Mouse (Mus musculus) kidney, postnatal 25 days (tissue): ENCODE results near the gene Cpa4.
A peak's percentile ranks its signal among the peaks of the same experiment; 100 is the strongest.

Experiments used
- DNase-seq, 2 experiments: peaks; one replicate each; pipeline ENCODE4 v3.0.0; 2021; ENCODE audit warnings: mixed read lengths in 2 of 2

The Cpa4 gene

DNA sequence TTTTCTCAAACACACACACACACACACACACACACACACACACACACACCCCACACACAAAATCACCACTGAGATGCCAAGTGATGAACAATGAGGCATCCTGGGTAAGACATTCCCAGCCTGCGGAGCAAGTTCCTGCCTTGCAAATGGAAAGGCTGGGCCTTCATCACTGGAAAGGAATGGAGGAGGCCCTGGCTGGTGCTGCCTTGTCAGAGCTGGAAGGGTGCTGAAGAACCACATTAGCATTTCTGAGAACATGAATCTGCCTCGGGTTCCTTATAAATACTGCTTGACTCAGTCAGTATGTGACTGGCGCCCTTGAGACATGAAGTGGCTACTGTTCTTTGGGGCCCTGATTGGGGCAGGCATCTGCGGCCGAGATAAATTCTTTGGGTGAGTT lies at the start of gene Cpa4:
Cpa4 (plus strand) TSS at position 301 of the 400 bp plus-strand sequence.
- no peak for DNase-seq

- no peak for DNase-seq
Measured at GRCm38 (mm10) chr6:30520400-30520799, 47.8 kb upstream of the Cpa4 start.

- DNase-seq, result peak; percentile 18 to 51
Measured at GRCm38 (mm10) chr6:30525456-30526332, 42.5 kb upstream of the Cpa4 start.

- peak; percentile 56 to 74 for DNase-seq
Measured at GRCm38 (mm10) chr6:30526586-30527515, 41.3 kb upstream of the Cpa4 start.

DNA sequence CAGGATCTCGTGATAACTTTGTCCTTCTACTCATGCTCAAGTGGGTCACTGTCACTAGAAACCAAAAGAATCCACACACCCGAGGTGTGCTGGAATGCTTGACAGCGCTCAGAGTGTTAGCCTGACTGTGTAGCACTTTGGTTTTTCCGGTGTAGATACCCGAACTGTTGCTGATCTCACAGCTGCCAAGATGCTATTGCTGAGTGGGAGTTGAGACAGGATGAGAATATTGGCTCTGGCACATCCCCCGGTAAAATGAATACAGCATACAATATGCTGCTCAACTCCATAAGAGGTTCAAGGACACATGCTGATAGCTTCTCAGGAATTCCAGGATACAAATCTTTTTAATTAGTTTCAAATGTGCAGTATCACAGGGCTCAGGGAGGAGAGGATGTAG lies 39.4 kb upstream of the Cpa4 start:
- no peak for DNase-seq

DNA sequence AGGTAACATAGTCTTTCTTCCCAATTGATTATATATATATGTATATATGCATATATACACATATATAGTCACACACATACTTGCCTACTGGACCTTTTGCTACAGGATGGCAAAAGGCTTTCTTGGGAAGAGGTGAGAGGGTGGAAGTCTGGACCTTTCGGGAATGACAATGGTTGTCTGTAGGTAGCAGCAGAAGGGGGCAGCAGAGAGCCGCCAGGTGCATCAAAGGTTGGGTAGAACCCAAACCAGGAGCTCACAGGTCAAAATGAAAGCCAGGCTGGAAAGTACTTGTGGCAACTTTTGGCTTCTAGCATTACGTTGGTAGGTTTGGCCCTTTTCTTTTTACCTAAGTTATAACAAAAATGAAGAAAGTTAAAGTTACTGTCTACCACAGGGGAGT lies 32.8 kb upstream of the Cpa4 start:
- DNase-seq, result peak; percentile 52 to 75

DNA sequence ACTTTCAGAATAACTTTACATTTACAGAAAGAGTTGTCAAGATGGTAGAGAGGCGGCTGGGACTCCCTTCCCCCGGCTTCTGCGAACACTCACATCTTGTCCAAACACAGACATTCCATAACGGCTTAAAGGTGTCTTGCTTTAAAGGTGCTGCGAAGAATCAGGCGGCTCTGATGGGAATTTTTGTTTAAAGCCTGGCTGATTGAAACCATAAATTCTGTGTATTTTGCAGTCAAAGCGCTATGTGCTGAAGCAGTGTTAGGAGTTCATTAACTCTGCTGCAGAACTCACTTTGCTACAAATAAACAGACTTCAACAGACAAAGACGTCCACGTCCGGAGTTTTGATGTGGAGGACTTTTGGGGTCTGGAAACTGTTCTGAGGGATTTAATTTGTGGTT lies 29.9 kb upstream of the Cpa4 start:
- DNase-seq, result no peak

GRCm38 (mm10) chr6:30538800-30539199 lies 29.4 kb upstream of the Cpa4 start:
- no peak for DNase-seq

DNA sequence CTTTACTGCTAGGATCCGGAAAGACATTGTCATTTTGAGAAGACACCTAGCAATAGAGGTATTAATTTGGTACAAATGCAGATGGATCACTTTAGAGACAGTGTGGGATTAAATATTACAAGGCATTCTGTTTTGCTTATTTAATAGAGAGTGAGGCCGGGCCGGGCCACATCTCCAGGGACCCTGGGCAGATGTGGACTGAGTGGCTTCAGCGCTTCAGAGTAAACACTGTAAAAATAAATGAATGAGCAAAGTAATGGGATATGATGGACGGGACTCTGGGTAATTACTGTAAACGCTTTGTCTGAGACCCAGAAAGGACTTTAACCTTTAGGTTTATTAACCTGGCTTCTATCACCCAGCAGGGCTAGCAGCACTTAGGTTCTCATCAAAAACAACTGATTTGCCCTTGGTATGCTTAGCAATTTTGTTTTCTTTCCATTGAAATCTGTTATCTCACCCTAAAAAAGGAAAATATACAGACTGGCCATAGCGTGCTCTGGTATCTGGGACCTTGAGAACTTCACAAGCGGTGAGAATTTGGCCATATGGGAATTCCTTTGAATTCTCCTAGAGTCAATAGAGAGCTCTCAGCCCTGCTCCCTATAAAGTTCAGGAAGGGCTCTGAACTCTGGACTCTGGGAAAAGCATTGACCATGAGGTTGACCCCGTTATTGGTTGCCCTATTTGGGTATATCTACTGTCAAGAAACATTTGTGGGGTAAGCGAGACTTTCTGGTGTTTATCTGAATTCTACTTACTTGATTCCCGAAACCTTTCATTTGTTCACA lies 27.0 kb upstream of the Cpa4 start, which contains the start of gene Cpa2:
Cpa2 (plus strand) TSS at position 574 of the 791 bp plus-strand sequence.
- DNase-seq, result no peak

DNA sequence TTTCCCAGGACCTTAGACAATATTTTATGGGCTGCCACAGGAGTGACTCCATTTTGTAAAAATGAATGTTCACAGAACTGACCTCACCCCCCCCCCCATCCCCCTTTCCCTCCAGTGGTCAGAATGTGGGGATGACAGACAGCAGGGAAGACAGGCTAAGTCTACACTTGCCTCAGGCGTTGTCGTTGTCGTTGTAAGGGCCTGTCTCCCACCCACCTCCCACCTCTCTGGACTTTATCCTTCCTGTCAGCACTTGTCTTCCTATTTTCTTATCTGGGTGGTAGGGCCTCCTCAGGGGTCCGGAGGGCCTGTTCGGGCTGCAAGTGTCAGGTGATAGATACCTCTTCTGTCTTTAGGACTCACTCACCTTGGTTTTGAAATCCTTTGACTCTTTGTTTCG lies 25.9 kb upstream of the Cpa4 start:
- no peak for DNase-seq

- DNase-seq, result no peak
Measured at GRCm38 (mm10) chr6:30543077-30543476, 25.1 kb upstream of the Cpa4 start.

DNA sequence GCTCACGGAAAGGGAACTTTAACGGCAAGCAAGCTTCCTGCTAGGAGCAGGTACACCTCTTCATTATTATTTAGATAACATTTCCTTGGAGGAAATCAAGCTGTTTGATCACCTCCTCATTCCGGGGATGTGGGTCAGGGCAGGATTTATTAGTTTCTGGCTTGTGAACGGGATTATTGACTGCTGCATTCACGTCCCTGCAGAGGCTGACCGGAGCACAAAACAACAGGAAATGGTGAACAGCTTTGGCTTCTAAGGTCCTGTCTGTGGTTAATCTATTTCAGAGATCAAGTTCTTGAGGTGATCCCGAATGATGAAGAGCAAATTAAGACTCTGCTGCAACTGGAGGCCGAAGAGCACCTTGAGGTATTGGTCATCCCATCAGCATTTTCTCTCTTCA lies 24.3 kb upstream of the Cpa4 start:
- no peak for DNase-seq

GRCm38 (mm10) chr6:30545689-30546088 lies 22.5 kb upstream of the Cpa4 start:
- no peak for DNase-seq

- no peak for DNase-seq
Measured at GRCm38 (mm10) chr6:30546571-30547273, 21.4 kb upstream of the Cpa4 start.

- peak; percentile 34 to 51 for DNase-seq
Measured at GRCm38 (mm10) chr6:30547274-30547645, 20.9 kb upstream of the Cpa4 start.

DNA sequence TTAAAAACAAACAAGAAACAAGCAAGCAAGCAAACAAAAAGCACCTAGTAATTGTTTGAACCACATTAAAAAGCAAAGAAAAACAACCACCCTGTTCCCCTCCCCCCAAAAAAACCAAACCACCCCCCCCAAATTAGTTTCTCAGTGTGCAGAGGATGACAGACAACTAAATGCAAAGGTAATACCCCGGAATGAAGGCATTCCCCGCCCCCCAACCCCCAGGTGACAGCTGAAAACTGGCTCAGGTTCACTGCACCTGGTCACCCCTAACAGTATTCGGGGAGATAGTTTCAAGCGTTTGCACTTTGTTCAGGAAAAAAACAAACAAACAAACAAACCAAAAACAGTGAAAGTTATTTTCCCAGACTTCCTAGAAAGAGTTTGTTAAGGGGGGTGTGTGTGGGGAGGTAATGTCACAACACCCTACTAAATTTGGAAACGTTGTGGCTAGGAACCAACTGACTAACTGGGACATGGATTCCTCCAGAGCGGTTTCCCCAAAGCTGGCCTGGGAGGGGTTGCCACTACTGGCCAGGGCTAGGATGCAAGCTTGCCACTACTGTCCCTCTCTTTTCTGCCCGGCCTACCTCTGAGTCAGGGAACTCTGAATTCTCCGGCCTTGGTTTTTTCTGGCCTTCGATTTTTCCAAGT lies 20.4 kb upstream of the Cpa4 start:
- DNase-seq, result no peak

DNA sequence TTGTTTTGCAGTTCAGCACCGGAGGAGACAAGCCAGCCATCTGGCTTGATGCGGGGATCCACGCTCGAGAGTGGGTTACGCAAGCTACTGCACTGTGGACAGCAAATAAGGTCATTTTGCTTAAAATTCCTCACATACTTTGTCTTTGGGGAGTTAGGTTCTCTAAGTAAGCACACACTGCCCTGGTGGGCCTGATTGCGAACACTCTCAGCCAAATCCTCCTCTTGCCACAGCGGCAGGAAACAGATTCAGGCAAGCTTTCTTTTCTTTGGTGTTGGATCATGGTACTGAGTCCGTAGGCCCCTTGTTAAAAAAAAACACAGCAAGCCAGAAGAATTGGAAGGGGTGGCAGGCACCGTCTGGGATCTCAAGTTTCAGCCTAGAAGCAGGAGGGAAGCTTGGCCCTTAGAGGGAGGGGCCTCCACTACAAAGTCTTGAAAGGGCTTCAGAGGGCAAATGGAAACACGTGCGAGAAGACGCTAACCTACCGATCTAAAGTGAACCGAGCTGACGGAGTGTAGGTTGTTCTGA lies 18.9 kb upstream of the Cpa4 start:
- DNase-seq, result no peak

- DNase-seq, result no peak
Measured at GRCm38 (mm10) chr6:30550496-30551192, 17.5 kb upstream of the Cpa4 start.

- DNase-seq, result no peak
Measured at GRCm38 (mm10) chr6:30551193-30551515, 17.0 kb upstream of the Cpa4 start.

DNA sequence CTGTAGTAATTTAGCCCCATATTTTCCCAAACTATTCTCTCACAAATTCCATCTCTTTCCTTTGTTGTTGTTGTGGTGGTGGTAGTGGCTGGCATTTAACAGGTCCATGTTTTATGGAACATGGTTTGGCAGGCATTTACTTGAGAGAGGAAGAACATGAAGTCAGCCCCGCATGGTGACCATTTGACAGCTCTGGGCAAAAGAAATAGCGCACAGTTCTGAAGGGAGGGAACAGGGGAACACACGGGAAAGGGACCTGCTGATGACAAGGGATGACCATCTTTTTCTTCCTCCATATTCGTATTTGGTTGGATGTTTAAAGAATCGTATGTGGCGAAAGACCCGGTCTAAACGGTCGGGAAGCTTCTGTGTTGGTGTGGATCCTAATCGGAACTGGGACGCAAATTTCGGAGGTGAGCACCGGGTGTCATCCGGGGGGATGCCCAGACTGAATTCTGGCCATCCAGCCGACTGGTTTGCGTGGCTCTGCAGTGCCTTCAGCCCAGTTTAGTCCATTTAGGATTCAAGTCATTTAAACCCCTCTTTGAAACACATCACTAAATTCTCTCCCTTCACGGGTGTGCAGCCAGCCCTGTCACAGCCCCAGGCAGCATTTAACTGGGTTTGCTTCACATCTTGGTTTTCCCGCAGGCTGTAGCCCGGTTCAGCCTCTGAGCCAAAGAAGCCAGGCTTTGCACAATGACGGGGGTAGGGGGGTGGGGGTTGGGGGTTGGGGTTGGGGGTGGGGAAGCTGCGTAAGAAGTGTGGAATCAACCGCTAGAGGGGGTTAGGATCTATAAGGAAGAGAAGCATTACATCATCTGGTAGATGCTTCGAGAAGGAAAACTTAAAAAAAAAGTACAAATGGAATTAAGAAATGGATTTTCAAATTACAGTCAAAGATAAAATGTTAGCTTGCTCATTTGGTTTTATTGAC lies 16.3 kb upstream of the Cpa4 start:
- DNase-seq, result no peak
